Mouse (Mus musculus): ENCODE results near the gene Nup43. TPM values are rescaled to one million over a fixed set of nuclear protein-coding genes. Genes with fewer than 3 reads are reported as not detected.

The Nup43 gene
- total and polyA plus RNA-seq, 3 experiments = 52.9 to 64.7 TPM; not detected in 1

GRCm38 (mm10) chr10:7664889-7665288 lies 2.4 kb upstream of the Nup43 start:
- no peak for TF ChIP-seq RCOR1 (IDR thresholded peaks at IDR 0.05; ENCODE audit: low read depth, low read length)
- peak; percentile 66; the same call in 1 of the 2 replicates for TF ChIP-seq SIN3A (IDR thresholded peaks at IDR 0.05; ENCODE audit: low read length)
- TF ChIP-seq ELF1 (IDR thresholded peaks at IDR 0.05; ENCODE audit: low read depth, low read length) = no peak
- no peak for TF ChIP-seq NRF1 (IDR thresholded peaks at IDR 0.05; ENCODE audit: insufficient read depth, low read depth, low read length, poor library complexity, severe bottlenecking)
- TF ChIP-seq HCFC1 (IDR thresholded peaks at IDR 0.05; ENCODE audit: low read depth, low read length) = peak; percentile 43; the same call in 1 of the 2 replicates
- 0 out of 2 replicates have a peak, but pooled peaks have one; percentile 35 for TF ChIP-seq TBP (IDR thresholded peaks at IDR 0.05; ENCODE audit: low read depth, low read length)
- peak; percentile 16; the same call in 1 of the 2 replicates for TF ChIP-seq ETS1 (IDR thresholded peaks at IDR 0.05; ENCODE audit: low read depth, low read length)
- TF ChIP-seq MXI1 (IDR thresholded peaks at IDR 0.05; ENCODE audit: low read depth, low read length) = peak; percentile 46; the same call in 1 of the 2 replicates
- TF ChIP-seq MAZ (IDR thresholded peaks at IDR 0.05; ENCODE audit: low read depth, low read length) = no peak
- peak; percentile 59; the same call in 1 of the 2 replicates for TF ChIP-seq GATA1 (IDR thresholded peaks at IDR 0.05; ENCODE audit: low read depth, low read length)
- no peak for TF ChIP-seq MAFK (IDR thresholded peaks at IDR 0.05; ENCODE audit: borderline replicate concordance, low read depth, low read length)
- TF ChIP-seq USF1 (IDR thresholded peaks at IDR 0.05; ENCODE audit: low read depth, low read length) = no peak
- peak; percentile 63 for TF ChIP-seq ZNF384 (IDR thresholded peaks at IDR 0.05; ENCODE audit: low read depth, low read length)
- TF ChIP-seq RAD21 (IDR thresholded peaks at IDR 0.05; ENCODE audit: low read depth, low read length) = no peak
- TF ChIP-seq SMC3 (IDR thresholded peaks at IDR 0.05; ENCODE audit: low read depth, low read length) = no peak
- peak in 1 of 2 experiments; percentile 37; a peak in 2 of 4 replicates for TF ChIP-seq EP300 (IDR thresholded peaks at IDR 0.05; ENCODE audit: low read depth in 1 of 2, low read length in 2 of 2)
- no peak for TF ChIP-seq USF2 (IDR thresholded peaks at IDR 0.05; ENCODE audit: borderline replicate concordance in 1 of 2, insufficient read depth in 1 of 2, low read depth in 1 of 2, low read length in 2 of 2)
- no peak for TF ChIP-seq NELFE (IDR thresholded peaks at IDR 0.05; ENCODE audit: low read depth, low read length)
- no peak for TF ChIP-seq MYB (IDR thresholded peaks at IDR 0.05; ENCODE audit: low read depth, low read length)
- Histone ChIP-seq H3K4me1 (ENCODE audit: control insufficient read depth in 1 of 2, insufficient read depth in 2 of 2, low read length in 2 of 2) (peaks cover 5 to 8% of the 10 kb centered on the region in 2 experiments), H3K27me3 (ENCODE audit: control insufficient read depth in 1 of 2, insufficient read depth in 2 of 2, low read length in 2 of 2) (no peaks in the 10 kb centered on the region), H3K36me3 (ENCODE audit: control insufficient read depth in 1 of 2, insufficient read depth in 2 of 2, low read length in 2 of 2) (peaks cover 1 to 26% of the 10 kb centered on the region in 2 experiments; a peak in 3 of 4 replicates), H3K27ac (ENCODE audit: control insufficient read depth, low read depth, low read length) (peak overlapping the region; percentile 85), H3K9me3 (replicated peaks; ENCODE audit: insufficient read depth, low read length) (no peaks in the 10 kb centered on the region), H3K79me2 (ENCODE audit: control insufficient read depth, insufficient read depth, low read length, poor library complexity) (peaks cover 40% of the 10 kb centered on the region), H3K9ac (ENCODE audit: control insufficient read depth, low read depth, low read length, poor library complexity, severe bottlenecking) (peak overlapping the region; percentile 90), H3K4me3 (ENCODE audit: control insufficient read depth in 1 of 2, insufficient read depth in 1 of 2, low read depth in 2 of 2, low read length in 2 of 2) (peak overlapping the region in 1 of 2 experiments; percentile 76; a peak in 3 of 4 replicates)
- DNase-seq (ENCODE audit: low read depth, low spot score) = peak; percentile 73

- H3K27ac ChIP-seq (ENCODE audit: control insufficient read depth, low read depth, low read length) = no peak overlapping the region
- H3K4me3 ChIP-seq (ENCODE audit: control insufficient read depth in 1 of 2, insufficient read depth in 1 of 2, low read depth in 2 of 2, low read length in 2 of 2) = no peak overlapping the region
- peaks cover 8 to 30% of the 10 kb centered on the region in 2 experiments for H3K36me3 ChIP-seq (ENCODE audit: control insufficient read depth in 1 of 2, insufficient read depth in 2 of 2, low read length in 2 of 2)
- H3K79me2 ChIP-seq (ENCODE audit: control insufficient read depth, insufficient read depth, low read length, poor library complexity) = peaks cover 15% of the 10 kb centered on the region
- no peak overlapping the region for H3K9ac ChIP-seq (ENCODE audit: control insufficient read depth, low read depth, low read length, poor library complexity, severe bottlenecking)
- TF ChIP-seq CTCF (IDR thresholded peaks at IDR 0.05 in 2 of 3, conservative IDR thresholded peaks at IDR 0.05 in 1 of 3; ENCODE audit: control insufficient read depth in 1 of 3, insufficient read depth in 1 of 3, low read depth in 2 of 3, low read length in 3 of 3, poor library complexity in 1 of 3, severe bottlenecking in 1 of 3) (peak in 2 of 3 experiments; percentile 56 to 70; a peak in 4 of 6 replicates), RAD21 (IDR thresholded peaks at IDR 0.05; ENCODE audit: low read depth, low read length) (peak; percentile 20; the same call in 1 of the 2 replicates), ZNF384 (IDR thresholded peaks at IDR 0.05; ENCODE audit: low read depth, low read length) (0 out of 2 replicates have a peak, but pooled peaks have one; percentile 5), EP300 (IDR thresholded peaks at IDR 0.05; ENCODE audit: low read depth in 1 of 2, low read length in 2 of 2) (no peak)
- no peaks in the 10 kb centered on the region for H3K9me3 ChIP-seq (replicated peaks; ENCODE audit: insufficient read depth, low read length)
- H3K4me1 ChIP-seq (ENCODE audit: control insufficient read depth in 1 of 2, insufficient read depth in 2 of 2, low read length in 2 of 2) = no peaks in the 10 kb centered on the region; a peak in 2 of 4 replicates
- H3K27me3 ChIP-seq (ENCODE audit: control insufficient read depth in 1 of 2, insufficient read depth in 2 of 2, low read length in 2 of 2) = no peaks in the 10 kb centered on the region
- DNase-seq (ENCODE audit: low read depth, low spot score) = peak; percentile 77
Measured at GRCm38 (mm10) chr10:7673673-7674072, 6.4 kb downstream of the Nup43 start.
